Mouse (Mus musculus) limb, embryonic 11.5 days (tissue): Measurements from ENCODE around the gene Ern1. TPM values are rescaled to one million over a fixed set of nuclear protein-coding genes. Genes with fewer than 3 reads are reported as not detected.

ENCODE experiments used
- polyA plus RNA-seq: library from polyadenylated mRNA; unstranded; fragments of >200 nt; fragmentation: Nextera tagmentation; extraction: Ambion mirVana; gene quantifications from 2 replicates; pipeline ENCODE4 v1.2.1, GENCODE M21; 2014

Ern1 gene
- polyA plus RNA-seq, 1 experiment from 2014 or later = 6.9 TPM

Other genes starting within 250 kb of the Ern1 start
- gene Ftsj3, start 231.8 kb downstream of the Ern1 start, polyA plus RNA-seq = 72.6 and 74.9 TPM in 2 replicates
- 380 and 388 TPM in 2 replicates for gene Psmc5, start 231.7 kb downstream of the Ern1 start, polyA plus RNA-seq
- 82.6 and 84.8 TPM in 2 replicates for gene Smarcd2, start 214.9 kb downstream of the Ern1 start, polyA plus RNA-seq
- gene Tcam1, start 211.2 kb downstream of the Ern1 start, polyA plus RNA-seq = 0.09 and 0.29 TPM in 2 replicates
- not detected in 2 replicates for gene Gh, start 186.0 kb downstream of the Ern1 start, polyA plus RNA-seq
- gene Cd79b, start 173.1 kb downstream of the Ern1 start, polyA plus RNA-seq = 2.1 and 2.3 TPM in 2 replicates
- gene Scn4a, start 134.6 kb downstream of the Ern1 start, polyA plus RNA-seq = 0.13 and 0.23 TPM in 2 replicates
- gene Prr29, start 122.4 kb downstream of the Ern1 start, polyA plus RNA-seq = not detected in 2 replicates
- gene Icam2, start 99.8 kb downstream of the Ern1 start, polyA plus RNA-seq = 24.5 and 26.8 TPM in 2 replicates
- 7.6 and 8.0 TPM in 2 replicates for gene Tex2, start 125.6 kb upstream of the Ern1 start, polyA plus RNA-seq